Mouse (Mus musculus): Measurements from ENCODE around the gene Angel2. TPM values are rescaled to one million over a fixed set of nuclear protein-coding genes. Genes with fewer than 3 reads are reported as not detected.

Gene Angel2
- polyA plus RNA-seq, 1 experiment from 2014 or later, result 51.5 TPM

DNA sequence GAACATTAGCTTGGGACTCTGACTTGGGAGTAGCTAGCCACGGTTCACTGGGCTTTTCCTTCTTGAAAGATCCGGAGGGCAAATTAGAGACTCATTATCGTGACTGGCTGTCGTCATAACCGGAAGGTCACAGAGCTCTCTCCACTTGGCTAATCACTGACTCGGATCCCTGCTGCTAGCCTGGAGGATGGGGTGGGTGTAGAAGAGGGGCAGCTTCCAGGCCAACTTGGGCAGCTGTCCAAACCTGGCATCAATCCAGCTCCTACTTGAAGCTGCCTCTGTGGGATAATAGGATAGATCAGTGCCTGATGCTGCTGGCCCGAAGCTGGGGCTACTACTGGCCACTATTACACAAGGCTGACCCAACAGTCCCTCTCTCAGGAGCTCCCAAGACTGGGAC is 70.6 kb downstream of the Angel2 start:
- no peaks in the 10 kb centered on the region for H3K27me3 ChIP-seq
- WGBS, result 70% methylated on average over 7 of the region's 7 CpGs
- ATAC-seq (ENCODE audit: insufficient number of reproducible peaks, insufficient read depth, low FRiP score, low TSS enrichment, low read depth), result no peak
- no peaks in the 10 kb centered on the region for H3K36me3 ChIP-seq
- H3K27ac ChIP-seq, result no peak overlapping the region
- no peaks in the 10 kb centered on the region for H3K4me1 ChIP-seq
- no peaks in the 10 kb centered on the region for H3K9me3 ChIP-seq
- H3K4me2 ChIP-seq, result no peak overlapping the region
- H3K4me3 ChIP-seq, result no peak overlapping the region
- no peak overlapping the region for H3K9ac ChIP-seq

DNA sequence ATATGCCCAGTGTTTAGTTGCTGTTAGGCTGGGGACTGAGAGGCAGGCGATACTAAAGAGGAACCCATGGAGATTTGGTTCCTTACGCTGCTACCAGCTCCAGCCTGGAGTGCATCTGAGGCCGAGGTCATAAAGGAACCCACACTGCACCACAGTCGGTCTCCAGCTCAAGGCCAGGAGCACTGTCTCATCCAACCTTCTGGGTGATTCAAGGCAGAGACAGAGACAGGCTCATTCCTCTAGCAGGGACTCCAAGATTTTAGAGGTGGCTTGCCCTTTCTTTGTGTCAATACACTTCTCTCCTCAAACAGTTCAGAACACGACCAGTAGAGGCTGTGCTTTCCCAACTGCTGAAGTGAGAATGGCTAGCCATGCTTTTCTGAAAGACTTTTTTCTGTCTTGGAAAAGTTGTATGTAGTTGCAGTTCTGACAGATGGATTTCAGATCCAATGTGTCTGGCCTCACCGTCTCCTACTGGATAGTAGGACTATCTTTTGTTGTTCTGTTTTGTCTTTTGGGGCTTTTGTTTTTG is 71.5 kb downstream of the Angel2 start:
- Histone ChIP-seq H3K4me1 (no peaks in the 10 kb centered on the region), H3K27ac (no peak overlapping the region), H3K4me3 (no peak overlapping the region), H3K4me2 (no peak overlapping the region), H3K9me3 (no peaks in the 10 kb centered on the region), H3K27me3 (no peaks in the 10 kb centered on the region), H3K36me3 (no peaks in the 10 kb centered on the region), H3K9ac (no peak overlapping the region)
- 73% methylated on average over 6 of the region's 6 CpGs for WGBS
- ATAC-seq (ENCODE audit: insufficient number of reproducible peaks, insufficient read depth, low FRiP score, low TSS enrichment, low read depth), result no peak

Other genes with a start within 250 kb of the Angel2 start
- gene Rps6kc1, start 13.3 kb upstream of the Angel2 start, polyA plus RNA-seq (2015; fragmentation: Nextera tagmentation; extraction: Ambion mirVana), result 16.9 and 18.4 TPM in 2 replicates
- 54.3 and 54.7 TPM in 2 replicates for gene Vash2, start 54.2 kb downstream of the Angel2 start, polyA plus RNA-seq (2015; fragmentation: Nextera tagmentation; extraction: Ambion mirVana)
- gene Flvcr1, start 101.0 kb downstream of the Angel2 start, polyA plus RNA-seq (2015; fragmentation: Nextera tagmentation; extraction: Ambion mirVana), result 6.2 and 7.0 TPM in 2 replicates
- not detected in 2 replicates for gene Spata45, start 111.5 kb downstream of the Angel2 start, polyA plus RNA-seq (2015; fragmentation: Nextera tagmentation; extraction: Ambion mirVana)
- gene Tatdn3, start 137.8 kb downstream of the Angel2 start, polyA plus RNA-seq (2015; fragmentation: Nextera tagmentation; extraction: Ambion mirVana), result 13.9 and 14.0 TPM in 2 replicates
- 24.2 and 24.7 TPM in 2 replicates for gene Nsl1, start 137.9 kb downstream of the Angel2 start, polyA plus RNA-seq (2015; fragmentation: Nextera tagmentation; extraction: Ambion mirVana)
- 10.8 and 12.3 TPM in 2 replicates for gene Batf3, start 172.7 kb downstream of the Angel2 start, polyA plus RNA-seq (2015; fragmentation: Nextera tagmentation; extraction: Ambion mirVana)
- not detected in 2 replicates for gene Fam71a, start 239.7 kb downstream of the Angel2 start, polyA plus RNA-seq (2015; fragmentation: Nextera tagmentation; extraction: Ambion mirVana)